Mouse (Mus musculus) spleen, embryonic (tissue): ENCODE measurements around the gene Sema3a.
"Not testable (repeated sequence)": the region's sequence is repeated elsewhere in the genome, so short reads cannot be mapped to it uniquely, and the experiment has no call there.

Experiments
- CTCF ChIA-PET: fragments of 350-600 bp; sonication (Branson Sonifier 250); formaldehyde crosslinking; loops from one replicate; lab custom pipeline; 2022; lab: Charles Lee

The Sema3a gene

GRCm38 (mm10) chr5:13421276-13421925, 296.2 kb downstream of the Sema3a start:
- CTCF ChIA-PET: no interaction called here

- CTCF ChIA-PET: no interaction called here
Measured at GRCm38 (mm10) chr5:13428702-13429101, 303.5 kb downstream of the Sema3a start.

- CTCF ChIA-PET: interaction anchor here (0.6 kb wide), 1 partner anchor 78 kb away, joined by 3 read pairs; no protein-coding TSS in a partner anchor
Measured at GRCm38 (mm10) chr5:13431827-13432226, 306.6 kb downstream of the Sema3a start.

GRCm38 (mm10) chr5:13432574-13432973, 307.4 kb downstream of the Sema3a start:
- CTCF ChIA-PET: no interaction called here

- CTCF ChIA-PET: no interaction called here
Measured at GRCm38 (mm10) chr5:13433303-13433702, 308.1 kb downstream of the Sema3a start.

- CTCF ChIA-PET: no interaction called here
Measured at GRCm38 (mm10) chr5:13441112-13441511, 315.9 kb downstream of the Sema3a start.

- CTCF ChIA-PET: no interaction called here
Measured at GRCm38 (mm10) chr5:13460182-13461001, 335.2 kb downstream of the Sema3a start.

GRCm38 (mm10) chr5:13468856-13469255, 343.6 kb downstream of the Sema3a start:
- CTCF ChIA-PET: no interaction called here

GRCm38 (mm10) chr5:13469401-13469800, 344.2 kb downstream of the Sema3a start:
- CTCF ChIA-PET: no interaction called here

- CTCF ChIA-PET: no interaction called here
Measured at GRCm38 (mm10) chr5:13470057-13470905, 345.1 kb downstream of the Sema3a start.

- CTCF ChIA-PET: no interaction called here
Measured at GRCm38 (mm10) chr5:13477653-13478052, 352.4 kb downstream of the Sema3a start.

GRCm38 (mm10) chr5:13488671-13489070, 363.5 kb downstream of the Sema3a start:
- CTCF ChIA-PET: no interaction called here

GRCm38 (mm10) chr5:13495967-13496366, 370.8 kb downstream of the Sema3a start:
- CTCF ChIA-PET: not testable (repeated sequence)

GRCm38 (mm10) chr5:13499835-13500234, 374.6 kb downstream of the Sema3a start:
- CTCF ChIA-PET: no interaction called here

- CTCF ChIA-PET: no interaction called here
Measured at GRCm38 (mm10) chr5:13505839-13506499, 380.8 kb downstream of the Sema3a start.

- CTCF ChIA-PET: interaction anchor here (0.7 kb wide), 1 partner anchor 77 kb away, joined by 3 read pairs; no protein-coding TSS in a partner anchor
Measured at GRCm38 (mm10) chr5:13509163-13509562, 383.9 kb downstream of the Sema3a start.

GRCm38 (mm10) chr5:13517018-13517417, 391.8 kb downstream of the Sema3a start:
- CTCF ChIA-PET: no interaction called here

GRCm38 (mm10) chr5:13525597-13525996, 400.4 kb downstream of the Sema3a start:
- CTCF ChIA-PET: no interaction called here

- CTCF ChIA-PET: no interaction called here
Measured at GRCm38 (mm10) chr5:13527037-13527464, 401.8 kb downstream of the Sema3a start.

GRCm38 (mm10) chr5:13529226-13529625, 404.0 kb downstream of the Sema3a start:
- CTCF ChIA-PET: no interaction called here

GRCm38 (mm10) chr5:13547472-13548209, 422.4 kb downstream of the Sema3a start:
- CTCF ChIA-PET: no interaction called here
